Mouse (Mus musculus) heart, adult 2 months (tissue): ENCODE results near the gene Mcu. TPM values are rescaled to one million over a fixed set of nuclear protein-coding genes. Genes with fewer than 3 reads are reported as not detected.

Source experiments
- DNase-seq, 2 experiments: peaks; one replicate each; pipeline ENCODE4 v3.0.0; 2021
- H3K27ac ChIP-seq: fragments of 200-600 bp; 2 replicates; pipeline ENCODE4 v1.8.1; 2022
- H3K27me3 ChIP-seq: fragments of 200-500 bp; 2 replicates; pipeline ENCODE4 v1.6.1; 2012; ENCODE audit warnings: mild to moderate bottlenecking, low read length, inconsistent platforms, mixed read lengths; ENCODE audit not compliant: control insufficient read depth, insufficient read depth
- H3K36me3 ChIP-seq: fragments of 200-500 bp; 2 replicates; pipeline ENCODE4 v1.6.1; 2012; ENCODE audit warnings: low read length, inconsistent platforms; ENCODE audit not compliant: control insufficient read depth, insufficient read depth
- H3K4me1 ChIP-seq: fragments of 200-500 bp; 2 replicates; pipeline ENCODE4 v1.6.1; 2011; ENCODE audit warnings: low read length; ENCODE audit not compliant: control insufficient read depth, insufficient read depth
- H3K4me3 ChIP-seq: fragments of 200-600 bp; 2 replicates; pipeline ENCODE4 v1.8.1; 2022
- H3K79me2 ChIP-seq: fragments of 200-500 bp; replicated peaks from 2 replicates; pipeline ENCODE4 v1.6.1; 2012; ENCODE audit warnings: mild to moderate bottlenecking, inconsistent platforms, low read length, moderate library complexity, mixed read lengths; ENCODE audit not compliant: control insufficient read depth, insufficient read depth
- H3K9ac ChIP-seq: fragments of 200-500 bp; 2 replicates; pipeline ENCODE4 v1.6.1; 2012; ENCODE audit warnings: low read depth, mild to moderate bottlenecking, control low read depth, inconsistent platforms, low read length, mixed read lengths
- CTCF ChIP-seq: fragments of 200-600 bp; IDR thresholded peaks from 2 replicates; pipeline ENCODE4 v1.8.1; 2022; ENCODE audit warnings: antibody characterized with exemption, mild to moderate bottlenecking, moderate library complexity
- EP300 ChIP-seq: fragments of 200-500 bp; IDR thresholded peaks from 2 replicates; pipeline ENCODE4 v1.6.1; 2011; ENCODE audit warnings: low read depth, low read length, control low read depth; ENCODE audit not compliant: insufficient read depth
- POLR2A ChIP-seq: fragments of 200-500 bp; IDR thresholded peaks from 2 replicates; pipeline ENCODE4 v1.6.1; 2011; ENCODE audit warnings: mild to moderate bottlenecking, low read depth, low read length, control low read depth; ENCODE audit not compliant: insufficient read depth
- WGBS: fragments of 180-500 bp; shearing (Covaris S2); methylation state at CpG from one replicate; pipeline ENCODE4 v1.1.7; 2018; 5-methylcytosine and 5-hydroxymethylcytosine counted together
- intact Hi-C: fragments of 180-260 bp; cut with DNase I; formaldehyde crosslinking; loops from one replicate; pipeline ENCODE4 v1.15.1; 2025
- polyA plus RNA-seq: library from polyadenylated mRNA; depleted of rRNA; stranded (reverse); fragments of >200 nt; gene quantifications from 2 replicates; pipeline ENCODE4 v1.2.3, GENCODE M21; 2012
- total RNA-seq, 2 experiments: library from RNA; stranded (reverse); gene quantifications; 2 replicates each; pipeline ENCODE4 v1.2.3; 2021

Mcu gene
- total and polyA plus RNA-seq, 3 experiments = 10.4 to 21.6 (median 20.0) TPM

- no peak for DNase-seq
- 86% methylated on average over 3 of the region's 3 CpGs for WGBS
- Histone ChIP-seq H3K27ac (no peak overlapping the region), H3K4me3 (no peak overlapping the region), H3K36me3 (no peaks in the 10 kb centered on the region; the same call in none of the 2 replicates), H3K4me1 (peaks cover 9% of the 10 kb centered on the region), H3K27me3 (no peaks in the 10 kb centered on the region), H3K9ac (no peak overlapping the region), H3K79me2 (peaks cover 3% of the 10 kb centered on the region)
- intact Hi-C loops = no loop called here
- TF ChIP-seq CTCF = no peak
- no peak for TF ChIP-seq POLR2A
- no peak for TF ChIP-seq EP300
These were observed 36.8 kb downstream of the Mcu start for GRCm38 (mm10) chr10:59579645-59580044.

- DNase-seq = peak; percentile 50 to 67
- H3K4me1 ChIP-seq = peaks cover 9% of the 10 kb centered on the region
- WGBS = 30% methylated on average over 12 of the region's 12 CpGs
- H3K4me3 ChIP-seq = peak overlapping the region; percentile 1
- peaks cover 5% of the 10 kb centered on the region for H3K79me2 ChIP-seq
- no peak; the same call in 1 of the 2 replicates for TF ChIP-seq POLR2A
- no peak for TF ChIP-seq CTCF
- TF ChIP-seq EP300 = no peak
- H3K36me3 ChIP-seq = no peaks in the 10 kb centered on the region; the same call in none of the 2 replicates
- intact Hi-C loops = no loop called here
- peak overlapping the region; percentile 75 for H3K27ac ChIP-seq
- H3K27me3 ChIP-seq = no peaks in the 10 kb centered on the region
- peak overlapping the region; percentile 17; the same call in 1 of the 2 replicates for H3K9ac ChIP-seq
These were observed 38.4 kb downstream of the Mcu start for GRCm38 (mm10) chr10:59577871-59578801.

GRCm38 (mm10) chr10:59576305-59576704 is 40.2 kb downstream of the Mcu start:
- H3K36me3 ChIP-seq = no peaks in the 10 kb centered on the region; the same call in none of the 2 replicates
- H3K4me1 ChIP-seq = peaks cover 9% of the 10 kb centered on the region
- no peak for TF ChIP-seq EP300
- TF ChIP-seq POLR2A = no peak
- TF ChIP-seq CTCF = no peak
- no peak for DNase-seq
- 53% methylated on average over 5 of the region's 5 CpGs for WGBS
- no peak overlapping the region for H3K9ac ChIP-seq
- H3K27me3 ChIP-seq = no peaks in the 10 kb centered on the region
- no peak overlapping the region for H3K4me3 ChIP-seq
- H3K27ac ChIP-seq = peak overlapping the region; percentile 19; the same call in 1 of the 2 replicates
- intact Hi-C loops = no loop called here
- H3K79me2 ChIP-seq = peaks cover 2% of the 10 kb centered on the region; the same call in 1 of the 2 replicates

- H3K27ac ChIP-seq = no peak overlapping the region
- no peaks in the 10 kb centered on the region for H3K27me3 ChIP-seq
- no peak for TF ChIP-seq POLR2A
- no peak for TF ChIP-seq EP300
- TF ChIP-seq CTCF = no peak
- WGBS = 50% methylated on average over 5 of the region's 5 CpGs
- peaks cover 4% of the 10 kb centered on the region; the same call in 1 of the 2 replicates for H3K79me2 ChIP-seq
- no peak overlapping the region for H3K4me3 ChIP-seq
- DNase-seq = no peak
- intact Hi-C loops = no loop called here
- H3K4me1 ChIP-seq = peaks cover 6% of the 10 kb centered on the region
- H3K9ac ChIP-seq = no peak overlapping the region
- H3K36me3 ChIP-seq = peaks cover 2% of the 10 kb centered on the region; the same call in 1 of the 2 replicates
These were observed 44.5 kb downstream of the Mcu start for GRCm38 (mm10) chr10:59571964-59572363.

GRCm38 (mm10) chr10:59571273-59571672 is 45.2 kb downstream of the Mcu start:
- Histone ChIP-seq H3K4me1 (peaks cover 6% of the 10 kb centered on the region), H3K36me3 (peaks cover 2% of the 10 kb centered on the region; the same call in 1 of the 2 replicates), H3K27me3 (no peaks in the 10 kb centered on the region), H3K4me3 (no peak overlapping the region), H3K9ac (no peak overlapping the region), H3K79me2 (peaks cover 4% of the 10 kb centered on the region; the same call in 1 of the 2 replicates), H3K27ac (no peak overlapping the region)
- WGBS = 70% methylated on average over 4 of the region's 4 CpGs
- intact Hi-C loops = no loop called here
- no peak for DNase-seq
- TF ChIP-seq EP300 (no peak), CTCF (no peak), POLR2A (no peak)
